Mouse (Mus musculus) brain, embryonic 14.5 days (tissue): ENCODE data around the gene Ryr1.

ENCODE experiments used
- CTCF ChIP-seq: fragments of 200-500 bp; IDR thresholded peaks from 2 replicates; pipeline ENCODE4 v1.5.1; 2012; ENCODE audit warnings: inconsistent platforms, mild to moderate bottlenecking, moderate library complexity, borderline replicate concordance; ENCODE audit not compliant: insufficient read depth, insufficient read length; ENCODE audit errors: extremely low read depth
- POLR2A ChIP-seq: fragments of 200-500 bp; IDR thresholded peaks from 2 replicates; pipeline ENCODE4 v1.6.1; 2012; ENCODE audit warnings: mild to moderate bottlenecking, inconsistent platforms, borderline replicate concordance; ENCODE audit not compliant: poor library complexity, insufficient read depth, insufficient read length, severe bottlenecking; ENCODE audit errors: extremely low read depth

DNA sequence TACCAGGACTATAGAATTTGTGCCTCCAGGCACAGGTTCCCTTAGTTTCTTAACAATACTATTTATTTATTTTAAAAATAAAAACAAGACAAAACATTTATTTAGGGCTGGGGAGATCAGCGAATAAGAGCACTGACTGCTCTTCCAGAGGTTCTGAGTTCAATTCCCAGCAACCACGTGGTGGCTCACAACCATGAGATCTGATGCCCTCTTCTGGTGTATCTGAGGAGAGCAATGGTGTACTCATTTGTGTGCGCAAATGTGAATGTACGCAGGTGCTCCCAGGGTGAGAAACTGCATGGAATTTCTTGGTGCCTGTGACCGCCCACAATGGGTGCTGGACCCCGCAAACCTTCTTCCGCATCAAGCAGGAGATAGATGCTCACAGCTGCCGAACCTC lies 152.0 kb downstream of the Ryr1 start:
- peak; percentile 18; the same call in 1 of the 2 replicates for TF ChIP-seq CTCF
- TF ChIP-seq POLR2A: no peak
